Mouse (Mus musculus) macrophage (primary cell): ENCODE measurements at regions not wholly inside any gene's neighbourhood (a gene's known extent, or its start where the extent isn't known, plus 50 kb on each side); places are given as distances from the start of the nearest gene placed in this dataset.

Source experiments
- H3K27ac ChIP-seq: fragments of 350-480 bp; formaldehyde crosslinking; 2 replicates; pipeline ENCODE4 v1.9.0; 2021
- H3K36me3 ChIP-seq: fragments of 350-480 bp; formaldehyde crosslinking; 2 replicates; pipeline ENCODE4 v1.9.0; 2021; ENCODE audit errors: inconsistent target
- H3K4me3 ChIP-seq: fragments of 350-480 bp; formaldehyde crosslinking; 2 replicates; pipeline ENCODE4 v1.9.0; 2021; ENCODE audit errors: inconsistent target
- H3K79me2 ChIP-seq: fragments of 350-480 bp; formaldehyde crosslinking; 2 replicates; pipeline ENCODE4 v1.9.0; 2021; ENCODE audit errors: inconsistent target
- WGBS: methylation state at CpG from one replicate; pipeline ENCODE4 v1.1.7; 2026; ENCODE audit warnings: inconsistent platforms; ENCODE audit not compliant: missing documents; 5-methylcytosine and 5-hydroxymethylcytosine counted together

DNA sequence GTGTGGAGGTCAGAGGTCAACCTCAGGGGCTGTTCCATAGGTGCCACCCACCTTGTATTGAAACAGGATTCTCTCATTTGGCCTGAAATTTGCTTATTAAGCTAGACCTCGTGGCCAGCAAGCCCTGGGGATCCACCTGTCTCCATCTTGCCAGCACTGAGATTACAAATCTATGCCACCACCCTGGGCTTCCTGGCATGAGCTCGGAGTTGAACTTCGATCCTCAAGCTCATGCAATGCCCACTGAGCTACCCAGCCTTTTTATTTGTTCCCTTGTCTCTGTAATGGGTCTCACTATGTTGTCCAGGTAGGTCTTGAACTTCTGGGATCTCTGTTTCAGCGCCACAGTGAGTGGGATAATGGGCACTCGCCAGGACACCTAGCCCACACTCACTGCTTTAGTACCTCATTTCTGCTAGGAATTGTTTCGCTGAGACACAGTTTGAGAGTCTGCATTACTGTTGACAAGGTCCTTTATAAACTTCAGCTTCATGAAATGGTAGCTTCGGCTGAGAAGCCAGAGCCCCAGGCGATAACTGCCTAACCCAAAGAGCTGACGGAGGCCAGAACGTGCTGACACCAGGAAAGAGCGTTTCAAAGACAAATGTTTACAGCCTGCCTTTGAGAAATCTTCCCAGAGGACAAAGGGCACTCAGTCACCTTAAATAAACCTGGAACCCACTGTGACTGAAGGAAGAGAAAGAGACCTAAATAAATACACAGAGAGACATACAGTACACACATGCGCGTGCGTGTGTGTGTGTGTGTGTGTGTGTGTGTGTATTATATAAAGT lies 50.6 kb upstream of the Foxn2 start:
- WGBS = 92% methylated on average over 14 of the region's 14 CpGs
- H3K4me3 ChIP-seq = no peak overlapping the region
- H3K27ac ChIP-seq = no peak overlapping the region
- H3K36me3 ChIP-seq = no peaks in the 10 kb centered on the region
- H3K79me2 ChIP-seq = no peaks in the 10 kb centered on the region
